Mouse (Mus musculus): ENCODE data around the gene Erp29.

DNA sequence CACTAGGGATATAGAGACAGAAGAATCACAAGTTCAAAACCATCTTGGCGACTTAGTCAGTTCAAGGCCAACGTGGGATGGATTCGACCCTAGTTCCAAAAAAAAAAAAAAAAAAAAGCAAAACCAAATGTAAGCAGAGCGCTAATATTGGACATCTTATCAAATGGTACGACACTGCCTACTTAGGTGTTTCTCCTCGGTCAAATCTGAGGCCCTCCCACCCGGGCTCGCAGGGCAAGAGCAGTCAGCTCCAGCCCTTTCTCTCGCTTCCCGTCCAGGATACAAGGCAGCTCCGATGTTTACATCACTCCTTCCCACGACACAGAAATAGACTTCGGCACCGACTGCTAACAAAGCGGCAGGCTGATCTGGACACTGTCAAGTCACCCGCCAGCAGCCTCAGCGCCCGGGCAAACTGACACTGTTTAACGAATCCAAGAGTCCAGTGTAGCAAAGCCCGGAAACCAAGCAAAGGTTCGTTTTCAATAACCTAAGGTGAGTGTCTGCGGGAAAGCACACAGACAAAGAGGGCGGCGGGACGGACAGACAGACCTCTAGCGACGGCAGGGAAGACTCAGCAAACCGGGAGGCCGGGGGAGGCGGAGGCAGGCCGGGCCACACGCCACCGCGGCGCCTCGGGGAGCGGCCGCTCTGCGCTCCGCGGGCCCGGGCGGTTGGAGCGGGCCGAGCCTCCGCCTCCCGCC is 67.4 kb downstream of the Erp29 start:
- TF ChIP-seq CTCF (IDR thresholded peaks at IDR 0.05; ENCODE audit: borderline replicate concordance, insufficient read depth, low read length) (no peak), POLR2A (IDR thresholded peaks at IDR 0.05; ENCODE audit: low read depth, low read length) (no peak; the same call in 1 of the 2 replicates)

All from embryonic fibroblast, embryonic 13.5 days (primary cell).